Mouse (Mus musculus) embryonic facial prominence, embryonic 12.5 days (tissue): ENCODE results near the gene Bri3. TPM values are rescaled to one million over a fixed set of nuclear protein-coding genes. Genes with fewer than 3 reads are reported as not detected.

Experiments used
- ATAC-seq: fragments of 200-750 bp; cut with Nextera tagmentation; 2 replicates; pipeline ENCODE4 v1.8.0; 2017; ENCODE audit not compliant: insufficient number of reproducible peaks, insufficient read depth, low FRiP score, low TSS enrichment
- H3K27ac ChIP-seq: fragments of 300-500 bp; sonication (generic); 2 replicates; pipeline ENCODE4 v1.5.1; 2016; ENCODE audit warnings: mild to moderate bottlenecking
- H3K27me3 ChIP-seq: fragments of 300-500 bp; sonication (generic); 2 replicates; pipeline ENCODE4 v1.6.1; 2016; ENCODE audit warnings: mild to moderate bottlenecking, moderate library complexity
- H3K36me3 ChIP-seq: fragments of 300-500 bp; sonication (generic); 2 replicates; pipeline ENCODE4 v1.6.1; 2016; ENCODE audit warnings: mild to moderate bottlenecking
- H3K4me1 ChIP-seq: fragments of 300-500 bp; sonication (generic); 2 replicates; pipeline ENCODE4 v1.6.1; 2016
- H3K4me2 ChIP-seq: fragments of 300-500 bp; sonication (generic); replicated peaks from 2 replicates; pipeline ENCODE4 v1.6.1; 2016; ENCODE audit warnings: mild to moderate bottlenecking, moderate library complexity
- H3K4me3 ChIP-seq: fragments of 300-500 bp; sonication (generic); 2 replicates; pipeline ENCODE4 v1.5.1; 2016; ENCODE audit warnings: mild to moderate bottlenecking
- H3K9ac ChIP-seq: fragments of 300-500 bp; sonication (generic); 2 replicates; pipeline ENCODE4 v1.6.1; 2016; ENCODE audit warnings: mild to moderate bottlenecking, moderate library complexity
- H3K9me3 ChIP-seq: fragments of 300-500 bp; sonication (generic); 2 replicates; pipeline ENCODE4 v1.6.1; 2016; ENCODE audit warnings: mild to moderate bottlenecking, moderate library complexity
- WGBS: fragments of 180-500 bp; shearing (Covaris S2); methylation state at CpG from one replicate; pipeline ENCODE4 v1.1.7; 2016; 5-methylcytosine and 5-hydroxymethylcytosine counted together
- polyA plus RNA-seq: library from polyadenylated mRNA; unstranded; fragments of >200 nt; fragmentation: Nextera tagmentation; extraction: Ambion mirVana; gene quantifications from 2 replicates; pipeline ENCODE4 v1.2.1, GENCODE M21; 2016

Gene Bri3
- polyA plus RNA-seq, 1 experiment from 2014 or later = 143 TPM

- 51% methylated on average over 1 of the region's 1 CpGs for WGBS
Observed at GRCm38 (mm10) chr5:144341085-144341484, 96.8 kb downstream of the Bri3 start.

GRCm38 (mm10) chr5:144344592-144344991 lies 100.4 kb downstream of the Bri3 start:
- no peak for ATAC-seq
- Histone ChIP-seq H3K36me3 (no peaks in the 10 kb centered on the region), H3K4me1 (no peaks in the 10 kb centered on the region), H3K27ac (no peak overlapping the region), H3K9ac (no peak overlapping the region), H3K4me2 (no peak overlapping the region), H3K27me3 (no peaks in the 10 kb centered on the region), H3K9me3 (no peaks in the 10 kb centered on the region), H3K4me3 (no peak overlapping the region)
- 85% methylated on average over 6 of the region's 6 CpGs for WGBS

More at GRCm38 (mm10) chr5:144341085-144341484, 96.8 kb downstream of the Bri3 start:
- Histone ChIP-seq H3K27ac (no peak overlapping the region), H3K4me3 (no peak overlapping the region), H3K4me2 (no peak overlapping the region), H3K4me1 (no peaks in the 10 kb centered on the region), H3K9ac (no peak overlapping the region), H3K27me3 (no peaks in the 10 kb centered on the region), H3K9me3 (no peaks in the 10 kb centered on the region), H3K36me3 (no peaks in the 10 kb centered on the region)
- ATAC-seq = no peak

- Histone ChIP-seq H3K4me2 (no peak overlapping the region), H3K27ac (no peak overlapping the region), H3K9ac (no peak overlapping the region), H3K27me3 (no peaks in the 10 kb centered on the region), H3K4me1 (no peaks in the 10 kb centered on the region), H3K36me3 (no peaks in the 10 kb centered on the region), H3K4me3 (no peak overlapping the region), H3K9me3 (no peaks in the 10 kb centered on the region)
- ATAC-seq = no peak
- WGBS = 27% methylated on average over 8 of the region's 8 CpGs
Observed at GRCm38 (mm10) chr5:144351185-144351584, 106.9 kb downstream of the Bri3 start.

- Histone ChIP-seq H3K27me3 (no peaks in the 10 kb centered on the region), H3K4me3 (no peak overlapping the region), H3K4me1 (no peaks in the 10 kb centered on the region), H3K36me3 (no peaks in the 10 kb centered on the region), H3K27ac (no peak overlapping the region), H3K4me2 (no peak overlapping the region), H3K9me3 (no peaks in the 10 kb centered on the region), H3K9ac (no peak overlapping the region)
- ATAC-seq = no peak
- WGBS = 84% methylated on average over 9 of the region's 9 CpGs
Observed at GRCm38 (mm10) chr5:144352250-144353047, 108.2 kb downstream of the Bri3 start.

- H3K36me3 ChIP-seq = no peaks in the 10 kb centered on the region
- 5% methylated on average over 17 of the region's 17 CpGs for WGBS
Observed at GRCm38 (mm10) chr5:144356776-144357455, 112.7 kb downstream of the Bri3 start.

GRCm38 (mm10) chr5:144357551-144357880 lies 113.3 kb downstream of the Bri3 start:
- Histone ChIP-seq H3K9ac (peak overlapping the region; percentile 41; the same call in 1 of the 2 replicates), H3K4me1 (no peaks in the 10 kb centered on the region), H3K27ac (no peak overlapping the region), H3K4me3 (peak overlapping the region; percentile 52), H3K4me2 (peak overlapping the region; percentile 81), H3K9me3 (no peaks in the 10 kb centered on the region), H3K36me3 (no peaks in the 10 kb centered on the region), H3K27me3 (no peaks in the 10 kb centered on the region)
- under 1% methylated on average over 27 of the region's 27 CpGs for WGBS
- peak; percentile 6; the same call in 1 of the 2 replicates for ATAC-seq

More at GRCm38 (mm10) chr5:144356776-144357455, 112.7 kb downstream of the Bri3 start:
- Histone ChIP-seq H3K9me3 (no peaks in the 10 kb centered on the region), H3K4me3 (peak overlapping the region; percentile 52), H3K4me2 (peak overlapping the region; percentile 81), H3K27me3 (no peaks in the 10 kb centered on the region), H3K9ac (peak overlapping the region; percentile 41; the same call in 1 of the 2 replicates), H3K27ac (no peak overlapping the region), H3K4me1 (no peaks in the 10 kb centered on the region)
- no peak for ATAC-seq

GRCm38 (mm10) chr5:144357881-144358591 lies 113.8 kb downstream of the Bri3 start, which contains the start of gene Baiap2l1:
TSS of gene Baiap2l1 (minus strand) at chr5:144358112.
- Histone ChIP-seq H3K9me3 (no peaks in the 10 kb centered on the region), H3K27me3 (no peaks in the 10 kb centered on the region), H3K4me1 (no peaks in the 10 kb centered on the region), H3K4me3 (peak within 1 kb of the TSS; percentile 52), H3K4me2 (peak within 1 kb of the TSS; percentile 81), H3K27ac (no peak within 1 kb of the TSS), H3K36me3 (no peaks in the 10 kb centered on the region), H3K9ac (peak within 1 kb of the TSS; percentile 41)
- ATAC-seq = peak; percentile 93
- under 1% methylated on average over 60 of the region's 60 CpGs for WGBS

GRCm38 (mm10) chr5:144358592-144358917 lies 114.3 kb downstream of the Bri3 start:
- peak overlapping the region; percentile 41 for H3K9ac ChIP-seq
- 7% methylated on average over 10 of the region's 10 CpGs for WGBS
- H3K4me2 ChIP-seq = peak overlapping the region; percentile 81
- H3K9me3 ChIP-seq = no peaks in the 10 kb centered on the region
- H3K27me3 ChIP-seq = no peaks in the 10 kb centered on the region
- H3K4me3 ChIP-seq = peak overlapping the region; percentile 52
- H3K4me1 ChIP-seq = no peaks in the 10 kb centered on the region
- no peak overlapping the region for H3K27ac ChIP-seq
- H3K36me3 ChIP-seq = no peaks in the 10 kb centered on the region
- peak; percentile 89 for ATAC-seq

GRCm38 (mm10) chr5:144359886-144360285 lies 115.6 kb downstream of the Bri3 start:
- H3K9me3 ChIP-seq = no peaks in the 10 kb centered on the region
- H3K9ac ChIP-seq = no peak overlapping the region
- H3K4me2 ChIP-seq = no peak overlapping the region
- no peak overlapping the region for H3K27ac ChIP-seq
- H3K36me3 ChIP-seq = no peaks in the 10 kb centered on the region
- no peaks in the 10 kb centered on the region for H3K4me1 ChIP-seq
- no peak overlapping the region for H3K4me3 ChIP-seq
- no peak for ATAC-seq
- H3K27me3 ChIP-seq = no peaks in the 10 kb centered on the region
- 83% methylated on average over 6 of the region's 6 CpGs for WGBS

- no peak overlapping the region for H3K4me2 ChIP-seq
- no peaks in the 10 kb centered on the region for H3K9me3 ChIP-seq
- no peaks in the 10 kb centered on the region for H3K4me1 ChIP-seq
- H3K27ac ChIP-seq = no peak overlapping the region
- 61% methylated on average over 6 of the region's 6 CpGs for WGBS
- ATAC-seq = no peak
- H3K27me3 ChIP-seq = no peaks in the 10 kb centered on the region
- H3K9ac ChIP-seq = no peak overlapping the region
- no peak overlapping the region for H3K4me3 ChIP-seq
- H3K36me3 ChIP-seq = no peaks in the 10 kb centered on the region
Observed at GRCm38 (mm10) chr5:144360346-144360745, 116.1 kb downstream of the Bri3 start.

- H3K9ac ChIP-seq = no peak overlapping the region
- 90% methylated on average over 11 of the region's 11 CpGs for WGBS
- H3K27ac ChIP-seq = no peak overlapping the region
- H3K9me3 ChIP-seq = no peaks in the 10 kb centered on the region
- no peak for ATAC-seq
- H3K4me3 ChIP-seq = no peak overlapping the region
- H3K4me1 ChIP-seq = no peaks in the 10 kb centered on the region
- no peaks in the 10 kb centered on the region for H3K27me3 ChIP-seq
- H3K4me2 ChIP-seq = no peak overlapping the region
- H3K36me3 ChIP-seq = no peaks in the 10 kb centered on the region
Observed at GRCm38 (mm10) chr5:144364680-144365357, 120.6 kb downstream of the Bri3 start.
